Mouse (Mus musculus) ES-E14 (cell line): ENCODE results near the gene Marc2.

Experiments
- CHD2 ChIP-seq: IDR thresholded peaks from 2 replicates; pipeline ENCODE4 v1.6.1; 2014; ENCODE audit warnings: mild to moderate bottlenecking, low read depth, low read length, inconsistent platforms
- MAFK ChIP-seq: IDR thresholded peaks from 2 replicates; pipeline ENCODE4 v1.6.1; 2014; ENCODE audit warnings: mild to moderate bottlenecking, low read depth, low read length, inconsistent platforms; ENCODE audit not compliant: insufficient read depth

- no peak for TF ChIP-seq MAFK
- no peak for TF ChIP-seq CHD2
These were observed at the start of gene Marc2 for GRCm38 (mm10) chr1:184846092-184846750.
